Mouse (Mus musculus): ENCODE data around the gene Gba. TPM values are rescaled to one million over a fixed set of nuclear protein-coding genes. Genes with fewer than 3 reads are reported as not detected.

Gba gene
- polyA plus RNA-seq, 1 experiment from 2014 or later = 37.1 TPM

GRCm38 (mm10) chr3:89228836-89229235 lies 26.1 kb downstream of the Gba start, which contains the start of gene Muc1:
TSS of gene Muc1 (plus strand) at chr3:89229057.
- no peaks in the 10 kb centered on the region for H3K36me3 ChIP-seq
- ATAC-seq (ENCODE audit: insufficient number of reproducible peaks, low FRiP score) = no peak
- peak within 1 kb of the TSS; percentile 53 for H3K9ac ChIP-seq
- H3K4me1 ChIP-seq (replicated peaks) = peaks cover 34% of the 10 kb centered on the region
- 31% methylated on average over 10 of the region's 10 CpGs for WGBS
- peaks cover 59% of the 10 kb centered on the region for H3K27me3 ChIP-seq (replicated peaks)
- H3K4me3 ChIP-seq = peak within 1 kb of the TSS; percentile 54
- H3K27ac ChIP-seq (ENCODE audit: poor library complexity, severe bottlenecking) = no peak within 1 kb of the TSS
- no peaks in the 10 kb centered on the region for H3K9me3 ChIP-seq (replicated peaks)
- peak within 1 kb of the TSS; percentile 85 for H3K4me2 ChIP-seq

- Histone ChIP-seq H3K4me2 (no peak overlapping the region), H3K36me3 (no peaks in the 10 kb centered on the region), H3K27me3 (replicated peaks) (peaks cover 59% of the 10 kb centered on the region), H3K4me3 (no peak overlapping the region), H3K9ac (no peak overlapping the region), H3K4me1 (replicated peaks) (peaks cover 35% of the 10 kb centered on the region), H3K9me3 (replicated peaks) (no peaks in the 10 kb centered on the region), H3K27ac (ENCODE audit: poor library complexity, severe bottlenecking) (no peak overlapping the region)
- 65% methylated on average over 4 of the region's 4 CpGs for WGBS
- ATAC-seq (ENCODE audit: insufficient number of reproducible peaks, low FRiP score) = no peak
Measured at GRCm38 (mm10) chr3:89229276-89229675, 26.5 kb downstream of the Gba start.

GRCm38 (mm10) chr3:89230561-89230960 lies 27.8 kb downstream of the Gba start:
- H3K4me1 ChIP-seq (replicated peaks) = peaks cover 33% of the 10 kb centered on the region

GRCm38 (mm10) chr3:89231345-89231744 lies 28.6 kb downstream of the Gba start:
- Histone ChIP-seq H3K9ac (no peak overlapping the region), H3K27me3 (replicated peaks) (peaks cover 51% of the 10 kb centered on the region), H3K9me3 (replicated peaks) (no peaks in the 10 kb centered on the region), H3K36me3 (no peaks in the 10 kb centered on the region), H3K4me3 (no peak overlapping the region), H3K4me2 (no peak overlapping the region), H3K27ac (ENCODE audit: poor library complexity, severe bottlenecking) (no peak overlapping the region), H3K4me1 (replicated peaks) (peaks cover 29% of the 10 kb centered on the region)
- no peak for ATAC-seq (ENCODE audit: insufficient number of reproducible peaks, low FRiP score)
- WGBS = 44% methylated on average over 7 of the region's 7 CpGs

More at GRCm38 (mm10) chr3:89230561-89230960, 27.8 kb downstream of the Gba start:
- Histone ChIP-seq H3K27me3 (replicated peaks) (peaks cover 54% of the 10 kb centered on the region), H3K36me3 (no peaks in the 10 kb centered on the region), H3K27ac (ENCODE audit: poor library complexity, severe bottlenecking) (no peak overlapping the region), H3K9ac (no peak overlapping the region), H3K4me2 (no peak overlapping the region), H3K4me3 (no peak overlapping the region), H3K9me3 (replicated peaks) (no peaks in the 10 kb centered on the region)
- ATAC-seq (ENCODE audit: insufficient number of reproducible peaks, low FRiP score) = no peak
- 64% methylated on average over 2 of the region's 2 CpGs for WGBS

GRCm38 (mm10) chr3:89231772-89232275 lies 29.1 kb downstream of the Gba start:
- WGBS = 61% methylated on average over 16 of the region's 16 CpGs
- Histone ChIP-seq H3K27me3 (replicated peaks) (peaks cover 49% of the 10 kb centered on the region), H3K4me1 (replicated peaks) (peaks cover 25% of the 10 kb centered on the region), H3K9me3 (replicated peaks) (no peaks in the 10 kb centered on the region), H3K4me3 (no peak overlapping the region), H3K36me3 (no peaks in the 10 kb centered on the region), H3K9ac (no peak overlapping the region), H3K4me2 (no peak overlapping the region), H3K27ac (ENCODE audit: poor library complexity, severe bottlenecking) (no peak overlapping the region)
- ATAC-seq (ENCODE audit: insufficient number of reproducible peaks, low FRiP score) = no peak

- Histone ChIP-seq H3K4me2 (no peak overlapping the region), H3K27ac (ENCODE audit: poor library complexity, severe bottlenecking) (no peak overlapping the region)
Measured at GRCm38 (mm10) chr3:89232614-89233013, 29.9 kb downstream of the Gba start.

GRCm38 (mm10) chr3:89233562-89234110 lies 30.9 kb downstream of the Gba start:
- Histone ChIP-seq H3K4me1 (replicated peaks) (peaks cover 16% of the 10 kb centered on the region), H3K27ac (ENCODE audit: poor library complexity, severe bottlenecking) (no peak overlapping the region), H3K27me3 (replicated peaks) (peaks cover 54% of the 10 kb centered on the region), H3K4me2 (no peak overlapping the region), H3K9ac (no peak overlapping the region), H3K4me3 (no peak overlapping the region), H3K36me3 (no peaks in the 10 kb centered on the region), H3K9me3 (replicated peaks) (no peaks in the 10 kb centered on the region)
- WGBS = 58% methylated on average over 14 of the region's 14 CpGs
- ATAC-seq (ENCODE audit: insufficient number of reproducible peaks, low FRiP score) = no peak

More at GRCm38 (mm10) chr3:89232614-89233013, 29.9 kb downstream of the Gba start:
- 74% methylated on average over 6 of the region's 6 CpGs for WGBS
- peaks cover 50% of the 10 kb centered on the region for H3K27me3 ChIP-seq (replicated peaks)
- H3K9ac ChIP-seq = no peak overlapping the region
- peaks cover 20% of the 10 kb centered on the region for H3K4me1 ChIP-seq (replicated peaks)
- no peaks in the 10 kb centered on the region for H3K36me3 ChIP-seq
- no peaks in the 10 kb centered on the region for H3K9me3 ChIP-seq (replicated peaks)
- H3K4me3 ChIP-seq = no peak overlapping the region
- no peak for ATAC-seq (ENCODE audit: insufficient number of reproducible peaks, low FRiP score)

GRCm38 (mm10) chr3:89236516-89236915 lies 33.8 kb downstream of the Gba start:
- Histone ChIP-seq H3K9ac (no peak overlapping the region), H3K4me3 (no peak overlapping the region), H3K9me3 (replicated peaks) (no peaks in the 10 kb centered on the region), H3K36me3 (0 out of 2 replicates have a peak, but pooled peaks cover 3% of the 10 kb centered on the region), H3K27me3 (replicated peaks) (peaks cover 32% of the 10 kb centered on the region), H3K27ac (ENCODE audit: poor library complexity, severe bottlenecking) (no peak overlapping the region), H3K4me1 (replicated peaks) (peaks cover 13% of the 10 kb centered on the region), H3K4me2 (no peak overlapping the region)
- WGBS = 84% methylated on average over 10 of the region's 10 CpGs
- no peak for ATAC-seq (ENCODE audit: insufficient number of reproducible peaks, low FRiP score)

GRCm38 (mm10) chr3:89237682-89238081 lies 35.0 kb downstream of the Gba start:
- no peaks in the 10 kb centered on the region for H3K9me3 ChIP-seq (replicated peaks)
- peaks cover 13% of the 10 kb centered on the region for H3K4me1 ChIP-seq (replicated peaks)
- no peak for ATAC-seq (ENCODE audit: insufficient number of reproducible peaks, low FRiP score)
- H3K9ac ChIP-seq = no peak overlapping the region
- H3K27me3 ChIP-seq (replicated peaks) = peaks cover 23% of the 10 kb centered on the region
- 0 out of 2 replicates have a peak, but pooled peaks cover 3% of the 10 kb centered on the region for H3K36me3 ChIP-seq
- no peak overlapping the region for H3K4me3 ChIP-seq
- H3K27ac ChIP-seq (ENCODE audit: poor library complexity, severe bottlenecking) = no peak overlapping the region
- no peak overlapping the region for H3K4me2 ChIP-seq
- 88% methylated on average over 21 of the region's 21 CpGs for WGBS

- peaks cover 27% of the 10 kb centered on the region for H3K27me3 ChIP-seq (replicated peaks)
- no peaks in the 10 kb centered on the region for H3K9me3 ChIP-seq (replicated peaks)
- no peak for ATAC-seq (ENCODE audit: insufficient number of reproducible peaks, low FRiP score)
- 0 out of 2 replicates have a peak, but pooled peaks cover 3% of the 10 kb centered on the region for H3K36me3 ChIP-seq
- no peak overlapping the region for H3K9ac ChIP-seq
- H3K4me3 ChIP-seq = no peak overlapping the region
- H3K4me2 ChIP-seq = no peak overlapping the region
- no peak overlapping the region for H3K27ac ChIP-seq (ENCODE audit: poor library complexity, severe bottlenecking)
- peaks cover 10% of the 10 kb centered on the region for H3K4me1 ChIP-seq (replicated peaks)
- WGBS = 52% methylated on average over 9 of the region's 12 CpGs
Measured at GRCm38 (mm10) chr3:89238494-89238893, 35.8 kb downstream of the Gba start.

GRCm38 (mm10) chr3:89242331-89242895 lies 39.7 kb downstream of the Gba start:
- no peak overlapping the region for H3K27ac ChIP-seq (ENCODE audit: poor library complexity, severe bottlenecking)
- no peak overlapping the region for H3K4me3 ChIP-seq
- H3K27me3 ChIP-seq (replicated peaks) = peaks cover 34% of the 10 kb centered on the region
- no peak for ATAC-seq (ENCODE audit: insufficient number of reproducible peaks, low FRiP score)
- no peak overlapping the region for H3K9ac ChIP-seq
- H3K36me3 ChIP-seq = 0 out of 2 replicates have a peak, but pooled peaks cover 3% of the 10 kb centered on the region
- H3K4me1 ChIP-seq (replicated peaks) = peaks cover 28% of the 10 kb centered on the region
- H3K4me2 ChIP-seq = no peak overlapping the region
- no peaks in the 10 kb centered on the region for H3K9me3 ChIP-seq (replicated peaks)
- WGBS = 68% methylated on average over 9 of the region's 9 CpGs
